Mouse (Mus musculus) midbrain, embryonic 14.5 days (tissue): ENCODE measurements around the gene Degs1. TPM values are rescaled to one million over a fixed set of nuclear protein-coding genes. Genes with fewer than 3 reads are reported as not detected.
"Not testable (repeated sequence)": the region's sequence is repeated elsewhere in the genome, so short reads cannot be mapped to it uniquely, and the experiment has no call there.

Experiments used
- ATAC-seq: fragments of 200-750 bp; cut with Nextera tagmentation; 2 replicates; pipeline ENCODE4 v1.8.0; 2017; ENCODE audit warnings: moderate number of reproducible peaks, moderate library complexity; ENCODE audit not compliant: low FRiP score, low TSS enrichment
- DNase-seq: peaks from one replicate; pipeline ENCODE4 v3.0.0-alpha.2; 2015
- H3K27ac ChIP-seq: fragments of 300-500 bp; sonication (generic); replicated peaks from 2 replicates; pipeline ENCODE4 v1.5.1; 2014; ENCODE audit warnings: mild to moderate bottlenecking, low read depth, low read length, moderate library complexity
- H3K27me3 ChIP-seq: fragments of 300-500 bp; sonication (generic); 2 replicates; pipeline ENCODE4 v1.6.1; 2014; ENCODE audit warnings: low read length, control low read depth, mixed read lengths; ENCODE audit not compliant: control insufficient read depth, insufficient read depth
- H3K36me3 ChIP-seq: fragments of 300-500 bp; sonication (generic); 2 replicates; pipeline ENCODE4 v1.6.1; 2014; ENCODE audit warnings: low read length, control low read depth; ENCODE audit not compliant: control insufficient read depth, insufficient read depth
- H3K4me1 ChIP-seq: fragments of 300-500 bp; sonication (generic); 2 replicates; pipeline ENCODE4 v1.6.1; 2014; ENCODE audit warnings: mild to moderate bottlenecking, antibody characterized with exemption, low read length, control low read depth; ENCODE audit not compliant: control insufficient read depth, insufficient read depth
- H3K4me2 ChIP-seq: fragments of 300-500 bp; sonication (generic); 2 replicates; pipeline ENCODE4 v1.6.1; 2014; ENCODE audit warnings: mild to moderate bottlenecking, low read length, moderate library complexity
- H3K4me3 ChIP-seq: fragments of 300-500 bp; sonication (generic); replicated peaks from 2 replicates; pipeline ENCODE4 v1.5.1; 2014; ENCODE audit warnings: low read depth, low read length
- H3K9ac ChIP-seq: fragments of 300-500 bp; sonication (generic); replicated peaks from 2 replicates; pipeline ENCODE4 v1.6.1; 2014; ENCODE audit warnings: mild to moderate bottlenecking, low read length, moderate library complexity
- H3K9me3 ChIP-seq: fragments of 300-500 bp; sonication (generic); 2 replicates; pipeline ENCODE4 v1.6.1; 2016; ENCODE audit warnings: low read length, control low read depth, mixed read lengths; ENCODE audit not compliant: control insufficient read depth
- WGBS: fragments of 180-500 bp; shearing (Covaris S2); extraction: QIAGEN DNeasy Blood & Tissue Kit; methylation state at CpG from one replicate; pipeline ENCODE4 v1.1.7; 2014; 5-methylcytosine and 5-hydroxymethylcytosine counted together
- polyA plus RNA-seq: library from polyadenylated mRNA; unstranded; fragments of >200 nt; fragmentation: Nextera tagmentation; extraction: Ambion mirVana; gene quantifications from 2 replicates; pipeline ENCODE4 v1.2.1, GENCODE M21; 2014

Degs1 gene
- polyA plus RNA-seq, 1 experiment from 2014 or later: 76.8 TPM

DNA sequence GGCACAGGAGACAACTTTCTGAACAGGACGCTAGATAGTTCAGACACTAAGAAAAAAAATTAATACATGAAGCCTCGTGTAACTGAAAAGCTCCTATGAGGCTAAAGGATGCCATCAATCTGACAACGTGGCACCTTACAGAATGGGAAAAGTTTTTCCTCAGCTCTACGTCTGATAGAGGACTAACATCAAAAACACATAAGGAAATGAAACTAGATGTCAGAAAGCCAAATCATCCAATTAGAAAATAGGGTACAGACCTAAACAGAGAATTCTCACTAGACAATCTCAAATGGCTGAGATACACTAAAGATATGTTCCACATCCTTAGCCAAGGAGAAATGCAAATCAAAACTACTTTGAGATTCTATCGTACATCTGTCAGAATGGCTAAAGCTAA is 26.8 kb upstream of the Degs1 start:
- no peak overlapping the region for H3K9ac ChIP-seq
- H3K9me3 ChIP-seq: peaks cover 4% of the 10 kb centered on the region; the same call in 1 of the 2 replicates
- no peak overlapping the region for H3K4me2 ChIP-seq
- no peak for ATAC-seq
- no peaks in the 10 kb centered on the region for H3K27me3 ChIP-seq
- WGBS: 84% methylated on average over 5 of the region's 5 CpGs
- DNase-seq: no peak
- H3K27ac ChIP-seq: no peak overlapping the region
- H3K4me1 ChIP-seq: no peaks in the 10 kb centered on the region
- peaks cover 11% of the 10 kb centered on the region for H3K36me3 ChIP-seq
- H3K4me3 ChIP-seq: no peak overlapping the region

DNA sequence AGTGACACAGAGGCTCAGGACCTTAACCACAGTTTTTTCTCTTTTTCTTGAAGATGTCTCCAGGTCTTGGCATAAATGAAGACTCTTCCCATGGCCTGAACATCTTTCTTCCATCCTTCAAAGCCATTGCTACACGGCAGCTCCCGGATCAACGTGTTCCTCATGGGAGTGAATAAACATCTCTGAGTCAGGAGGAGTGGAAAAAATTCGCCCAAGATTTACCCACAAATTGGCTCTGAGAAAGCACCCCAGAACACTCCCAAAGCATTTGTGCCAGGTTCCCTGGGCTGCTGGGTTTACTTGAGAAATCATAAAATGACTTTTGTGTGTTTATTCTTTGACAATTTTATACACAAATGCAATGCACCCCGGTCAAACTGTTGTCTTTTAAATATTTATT is 20.3 kb upstream of the Degs1 start:
- Histone ChIP-seq H3K36me3 (no peaks in the 10 kb centered on the region), H3K27ac (no peak overlapping the region), H3K27me3 (no peaks in the 10 kb centered on the region), H3K4me2 (no peak overlapping the region), H3K9me3 (no peaks in the 10 kb centered on the region), H3K4me1 (no peaks in the 10 kb centered on the region), H3K9ac (no peak overlapping the region), H3K4me3 (no peak overlapping the region)
- WGBS: 96% methylated on average over 5 of the region's 5 CpGs
- ATAC-seq (no peak), DNase-seq (no peak)

DNA sequence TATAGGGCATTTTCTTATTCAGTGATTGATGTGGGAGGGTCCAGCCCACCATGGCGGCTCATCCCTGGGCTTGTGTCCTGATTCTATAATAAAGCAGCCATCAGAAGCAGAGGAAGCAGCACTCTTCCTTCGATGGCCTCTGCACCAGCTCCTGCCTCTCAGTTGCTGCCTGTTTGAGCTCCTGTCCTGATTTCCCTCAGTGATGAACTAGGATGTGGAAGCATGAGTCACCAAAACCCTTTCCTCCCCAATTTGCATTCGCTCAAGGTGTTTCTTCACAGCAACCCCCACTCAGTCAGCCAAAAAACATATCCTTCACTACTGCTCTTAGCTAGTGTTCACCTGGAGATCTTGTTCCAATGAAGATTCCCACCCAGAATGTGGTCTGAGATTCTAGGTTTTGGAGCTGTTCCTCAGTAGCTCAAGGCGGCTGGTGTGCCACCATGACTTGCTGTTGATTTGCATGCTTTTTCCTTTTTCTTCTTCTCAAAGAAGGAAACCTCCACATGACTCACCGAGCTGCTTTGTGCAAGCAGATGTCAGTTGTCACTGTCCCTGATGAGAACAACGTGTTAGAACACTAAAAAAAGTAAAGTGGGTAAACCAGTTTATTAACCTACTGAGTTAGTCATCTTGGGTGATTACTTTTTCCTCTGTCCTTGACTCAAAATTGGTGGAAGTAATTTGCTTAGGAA is 19.7 kb upstream of the Degs1 start:
- DNase-seq: no peak
- H3K9ac ChIP-seq: no peak overlapping the region
- H3K4me3 ChIP-seq: no peak overlapping the region
- H3K4me2 ChIP-seq: no peak overlapping the region
- no peaks in the 10 kb centered on the region for H3K27me3 ChIP-seq
- no peaks in the 10 kb centered on the region for H3K36me3 ChIP-seq
- no peaks in the 10 kb centered on the region for H3K9me3 ChIP-seq
- H3K27ac ChIP-seq: no peak overlapping the region
- no peak for ATAC-seq
- no peaks in the 10 kb centered on the region for H3K4me1 ChIP-seq
- 89% methylated on average over 6 of the region's 6 CpGs for WGBS

DNA sequence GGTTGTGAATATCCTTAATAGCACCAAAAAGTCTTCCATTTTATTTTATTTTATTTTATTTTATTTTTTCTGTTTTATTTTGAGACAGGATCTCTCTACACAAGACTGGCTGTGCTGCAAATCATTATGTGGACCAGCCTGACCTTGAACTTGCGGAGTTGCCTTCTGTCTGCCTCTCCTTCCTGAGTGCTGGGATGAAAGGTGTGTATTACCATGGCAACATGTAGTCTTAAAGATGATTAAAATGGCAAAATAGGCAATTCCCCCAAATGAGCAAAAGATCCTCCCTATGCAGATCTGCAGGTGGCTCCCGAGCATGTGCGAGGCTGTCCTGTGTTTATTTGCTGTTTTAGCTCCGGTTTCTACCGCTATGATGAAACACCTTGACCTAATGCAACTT is 15.2 kb upstream of the Degs1 start:
- Histone ChIP-seq H3K4me2 (no peak overlapping the region), H3K9me3 (peaks cover 4% of the 10 kb centered on the region; the same call in 1 of the 2 replicates), H3K4me1 (no peaks in the 10 kb centered on the region), H3K4me3 (no peak overlapping the region), H3K27ac (no peak overlapping the region), H3K27me3 (no peaks in the 10 kb centered on the region), H3K36me3 (no peaks in the 10 kb centered on the region), H3K9ac (no peak overlapping the region)
- DNase-seq: no peak
- WGBS: 95% methylated on average over 5 of the region's 5 CpGs
- ATAC-seq: no peak

DNA sequence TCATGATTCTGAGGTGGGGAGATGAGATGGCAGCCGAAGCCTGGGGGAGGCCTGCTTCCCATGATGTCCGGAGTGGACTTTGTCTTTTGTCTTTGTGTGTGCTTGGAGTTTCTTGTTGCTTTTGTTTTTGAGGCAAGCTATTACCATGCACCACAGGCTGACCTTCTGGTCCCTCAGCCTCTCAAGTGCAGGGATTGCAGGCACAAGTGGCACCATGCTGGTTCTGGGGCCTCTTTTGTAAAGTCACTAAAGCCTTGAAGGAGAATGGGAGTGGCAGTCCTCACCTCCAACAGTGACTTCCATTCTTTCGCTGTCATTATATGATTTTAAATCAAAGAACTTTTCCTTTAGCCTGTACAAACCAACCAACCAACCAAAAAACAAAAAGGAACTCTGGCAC is 14.6 kb upstream of the Degs1 start:
- no peak overlapping the region for H3K9ac ChIP-seq
- no peak for ATAC-seq
- no peak overlapping the region for H3K4me2 ChIP-seq
- no peak for DNase-seq
- H3K27me3 ChIP-seq: no peaks in the 10 kb centered on the region
- H3K27ac ChIP-seq: no peak overlapping the region
- H3K36me3 ChIP-seq: no peaks in the 10 kb centered on the region
- H3K4me3 ChIP-seq: no peak overlapping the region
- 29% methylated on average over 3 of the region's 3 CpGs for WGBS
- H3K4me1 ChIP-seq: no peaks in the 10 kb centered on the region
- H3K9me3 ChIP-seq: peaks cover 4% of the 10 kb centered on the region; the same call in 1 of the 2 replicates

DNA sequence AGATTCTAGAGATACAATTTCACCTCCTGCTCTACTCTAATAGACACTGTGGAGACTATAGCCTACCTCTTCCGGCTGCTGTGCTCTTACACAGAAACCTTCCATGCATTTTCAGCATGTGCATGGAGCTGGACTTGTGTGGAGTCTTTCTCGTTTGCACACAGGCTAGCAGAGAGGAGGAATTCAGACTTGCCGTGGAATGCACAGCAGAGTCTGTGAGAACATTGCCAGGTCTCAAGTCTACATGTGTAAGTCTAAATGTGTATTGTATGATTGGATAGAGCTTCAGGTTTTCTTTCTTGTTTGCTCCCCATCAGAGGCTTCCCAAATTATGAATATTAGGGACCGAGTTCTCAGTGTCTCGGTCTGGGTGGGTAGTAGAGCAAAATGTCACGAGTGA is 14.2 kb upstream of the Degs1 start:
- Histone ChIP-seq H3K36me3 (no peaks in the 10 kb centered on the region), H3K4me2 (no peak overlapping the region), H3K27me3 (no peaks in the 10 kb centered on the region), H3K4me1 (no peaks in the 10 kb centered on the region), H3K9ac (no peak overlapping the region), H3K4me3 (no peak overlapping the region), H3K27ac (no peak overlapping the region), H3K9me3 (peaks cover 4% of the 10 kb centered on the region; the same call in 1 of the 2 replicates)
- DNase-seq (no peak), ATAC-seq (no peak)
- WGBS: 62% methylated on average over 6 of the region's 6 CpGs

DNA sequence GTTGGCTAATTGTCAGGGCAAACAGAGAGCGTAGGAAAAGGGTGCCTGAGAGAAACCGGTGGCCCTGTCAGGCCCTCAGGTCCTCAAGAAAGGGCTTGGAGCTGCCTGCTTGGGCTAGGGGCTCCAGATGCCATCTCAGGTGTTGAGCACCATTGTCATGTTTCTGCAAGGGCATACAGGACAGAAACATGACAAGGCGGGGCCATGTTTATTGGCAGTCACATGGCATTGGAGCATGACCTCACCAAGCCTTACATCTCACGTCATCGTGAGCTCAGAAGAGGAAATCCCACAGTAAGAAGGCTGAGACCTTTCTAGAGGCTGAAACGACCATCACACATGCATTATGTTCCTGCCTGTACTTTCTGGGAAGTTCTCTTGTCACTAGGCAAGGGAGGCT is 13.5 kb upstream of the Degs1 start:
- Histone ChIP-seq H3K4me2 (no peak overlapping the region), H3K27me3 (no peaks in the 10 kb centered on the region), H3K9me3 (peaks cover 4% of the 10 kb centered on the region; the same call in 1 of the 2 replicates), H3K9ac (no peak overlapping the region), H3K27ac (no peak overlapping the region), H3K36me3 (no peaks in the 10 kb centered on the region), H3K4me3 (no peak overlapping the region), H3K4me1 (no peaks in the 10 kb centered on the region)
- DNase-seq (no peak), ATAC-seq (no peak)
- 94% methylated on average over 6 of the region's 6 CpGs for WGBS

DNA sequence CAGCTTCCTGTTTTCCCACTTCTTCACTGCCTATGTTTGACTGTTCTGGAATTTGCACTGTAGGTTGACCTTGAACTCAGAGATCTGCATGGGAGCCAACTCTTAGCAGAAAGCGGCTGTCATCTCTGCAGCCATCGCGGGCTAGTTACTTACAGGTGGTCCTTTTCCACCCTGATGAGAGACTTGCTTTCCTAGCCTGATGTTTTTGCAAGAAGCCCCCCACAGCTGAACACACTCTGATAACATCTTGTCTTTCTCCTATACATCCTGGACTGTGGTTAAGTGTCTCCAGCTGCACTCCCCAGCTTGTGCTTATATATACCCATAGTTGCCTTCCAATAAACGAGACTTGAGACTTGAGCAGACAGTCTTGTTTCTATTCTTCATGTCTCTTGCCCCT is 9.7 kb upstream of the Degs1 start:
- Histone ChIP-seq H3K9me3 (peaks cover 4% of the 10 kb centered on the region; the same call in 1 of the 2 replicates), H3K36me3 (no peaks in the 10 kb centered on the region)
- 90% methylated on average over 4 of the region's 4 CpGs for WGBS

DNA sequence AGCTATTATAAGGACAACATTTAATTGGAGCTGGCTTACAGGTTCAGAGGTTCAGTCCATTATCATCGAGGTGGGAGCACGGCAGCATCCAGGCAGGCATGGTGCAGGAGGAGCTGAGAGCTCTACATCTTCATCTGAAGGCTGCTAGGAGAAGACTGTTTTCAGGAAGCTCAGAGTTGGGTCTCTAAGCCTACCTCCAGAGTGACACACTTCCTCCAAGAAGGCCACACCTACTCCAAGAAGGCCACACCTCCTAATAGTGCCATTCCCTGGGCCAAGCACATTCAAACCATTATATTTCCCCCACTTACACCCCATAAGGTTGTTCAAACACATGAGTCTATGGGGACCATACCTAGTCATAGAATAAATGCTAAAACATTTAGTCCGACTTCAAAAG is 8.1 kb upstream of the Degs1 start:
- not testable (repeated sequence) for H3K4me2 ChIP-seq, H3K9me3 ChIP-seq, H3K4me1 ChIP-seq, H3K9ac ChIP-seq, H3K36me3 ChIP-seq, H3K4me3 ChIP-seq, ATAC-seq, DNase-seq, H3K27me3 ChIP-seq, H3K27ac ChIP-seq
- 88% methylated on average over 3 of the region's 3 CpGs for WGBS

More for the DNA sequence above, 9.7 kb upstream of the Degs1 start:
- no peaks in the 10 kb centered on the region for H3K4me1 ChIP-seq
- H3K4me2 ChIP-seq: no peak overlapping the region
- ATAC-seq (no peak), DNase-seq (no peak)
- H3K27ac ChIP-seq: no peak overlapping the region
- H3K9ac ChIP-seq: no peak overlapping the region
- no peak overlapping the region for H3K4me3 ChIP-seq
- no peaks in the 10 kb centered on the region for H3K27me3 ChIP-seq
